Mouse (Mus musculus) spleen, postnatal 4 days (tissue): ENCODE results near the gene Hs6st3.

ENCODE experiments used
- DNase-seq, 2 experiments: peaks; one replicate each; pipeline ENCODE4 v3.0.0; 2022; ENCODE audit warnings: low spot score in 2 of 2

Hs6st3 gene

GRCm38 (mm10) chr14:119789457-119789856 lies 651.3 kb downstream of the Hs6st3 start:
- DNase-seq: no peak

GRCm38 (mm10) chr14:119797172-119797850 lies 659.2 kb downstream of the Hs6st3 start:
- no peak for DNase-seq

GRCm38 (mm10) chr14:119798561-119798960 lies 660.4 kb downstream of the Hs6st3 start:
- no peak for DNase-seq

GRCm38 (mm10) chr14:119800856-119801255 lies 662.7 kb downstream of the Hs6st3 start:
- no peak for DNase-seq

GRCm38 (mm10) chr14:119813898-119814297 lies 675.8 kb downstream of the Hs6st3 start:
- DNase-seq: no peak

- no peak for DNase-seq
These were observed 677.5 kb downstream of the Hs6st3 start for GRCm38 (mm10) chr14:119815616-119816015.

GRCm38 (mm10) chr14:119820562-119820961 lies 682.4 kb downstream of the Hs6st3 start:
- no peak for DNase-seq

GRCm38 (mm10) chr14:119831165-119832011 lies 693.2 kb downstream of the Hs6st3 start:
- DNase-seq: no peak

GRCm38 (mm10) chr14:119832012-119832325 lies 693.8 kb downstream of the Hs6st3 start:
- DNase-seq: no peak

GRCm38 (mm10) chr14:119832940-119833339 lies 694.8 kb downstream of the Hs6st3 start:
- no peak for DNase-seq

GRCm38 (mm10) chr14:119834008-119834700 lies 696.0 kb downstream of the Hs6st3 start:
- DNase-seq: no peak

GRCm38 (mm10) chr14:119836051-119836450 lies 697.9 kb downstream of the Hs6st3 start:
- DNase-seq: no peak

GRCm38 (mm10) chr14:119847540-119847939 lies 709.4 kb downstream of the Hs6st3 start:
- no peak for DNase-seq

- no peak for DNase-seq
These were observed 710.7 kb downstream of the Hs6st3 start for GRCm38 (mm10) chr14:119848759-119849298.

GRCm38 (mm10) chr14:119849338-119849737 lies 711.2 kb downstream of the Hs6st3 start:
- DNase-seq: no peak

GRCm38 (mm10) chr14:119852139-119852538 lies 714.0 kb downstream of the Hs6st3 start:
- no peak for DNase-seq

GRCm38 (mm10) chr14:119857338-119858291 lies 719.5 kb downstream of the Hs6st3 start:
- DNase-seq: no peak

GRCm38 (mm10) chr14:119873617-119874016 lies 735.5 kb downstream of the Hs6st3 start:
- DNase-seq: no peak

- DNase-seq: no peak
These were observed 754.8 kb downstream of the Hs6st3 start for GRCm38 (mm10) chr14:119892922-119893321.

GRCm38 (mm10) chr14:119895097-119895496 lies 757.0 kb downstream of the Hs6st3 start:
- no peak for DNase-seq
